Mouse (Mus musculus): ENCODE measurements around the gene Thtpa. TPM values are rescaled to one million over a fixed set of nuclear protein-coding genes. Genes with fewer than 3 reads are reported as not detected.
A peak's percentile ranks its signal among the peaks of the same experiment; 100 is the strongest.

Thtpa gene
- total RNA-seq, 4 experiments from 2014 or later: 26.2 to 31.5 (median 26.4) TPM

DNA sequence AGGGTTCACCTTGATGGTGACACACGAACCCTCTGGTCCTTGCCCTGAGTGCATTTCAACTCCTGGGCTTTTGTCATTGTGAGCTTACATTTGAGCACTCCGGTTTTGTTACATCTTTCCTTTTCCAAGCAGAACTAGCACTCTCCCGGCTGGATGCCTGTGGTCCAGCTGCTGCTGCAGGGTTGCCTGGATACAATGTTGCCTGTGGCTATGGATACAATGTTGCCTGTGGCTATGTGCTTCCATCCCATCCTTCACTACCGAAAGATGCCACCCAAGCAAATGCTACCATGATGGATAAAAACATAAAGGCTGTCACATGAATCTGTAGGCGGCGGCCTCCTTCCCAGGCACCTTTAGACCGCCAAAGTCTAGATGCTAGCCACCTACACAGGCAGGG is 31.9 kb downstream of the Thtpa start:
- peak in 1 of 2 experiments; percentile 42 for DNase-seq (ENCODE audit: low spot score in 2 of 2)

DNA sequence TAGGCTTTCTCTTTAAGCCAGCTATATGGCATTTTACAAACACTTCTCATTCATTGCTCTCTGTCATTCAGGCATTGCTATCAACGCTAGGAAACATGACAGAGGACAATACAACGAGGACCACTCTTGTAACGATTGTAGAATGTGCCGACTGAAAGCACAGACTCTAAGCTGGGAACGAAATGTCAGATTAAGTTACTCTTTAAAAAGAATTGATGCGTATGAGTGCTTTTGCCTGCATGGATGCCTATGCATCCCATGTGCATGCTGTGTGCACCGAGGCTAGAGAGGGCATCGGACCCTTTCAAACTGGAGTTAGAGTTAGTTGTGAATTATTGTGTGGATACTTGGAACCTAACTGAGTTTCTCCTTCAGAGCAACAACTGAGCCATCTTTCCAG is 41.1 kb downstream of the Thtpa start:
- no peak for DNase-seq (ENCODE audit: low spot score in 2 of 2)

DNA sequence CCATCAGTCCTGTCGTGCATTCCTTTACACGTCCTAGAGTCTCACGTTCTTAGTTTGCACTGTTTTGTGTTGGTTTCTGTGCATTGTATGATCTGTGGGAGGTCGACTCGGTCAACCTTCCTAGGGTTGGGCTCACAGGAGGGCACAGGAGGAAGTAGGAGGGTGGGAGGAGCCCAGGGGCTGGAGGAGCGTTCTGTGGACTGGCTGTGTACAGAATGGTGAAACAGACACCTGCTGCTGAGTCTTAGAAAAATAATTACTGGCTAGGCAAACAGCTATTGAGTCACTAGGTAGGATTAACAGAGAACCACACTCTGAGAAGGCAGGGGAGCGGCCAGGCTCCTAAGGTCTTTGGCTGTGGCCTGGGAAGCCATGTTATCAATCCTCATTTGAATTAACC is 44.7 kb downstream of the Thtpa start:
- no peak for DNase-seq (ENCODE audit: low spot score in 2 of 2)

DNA sequence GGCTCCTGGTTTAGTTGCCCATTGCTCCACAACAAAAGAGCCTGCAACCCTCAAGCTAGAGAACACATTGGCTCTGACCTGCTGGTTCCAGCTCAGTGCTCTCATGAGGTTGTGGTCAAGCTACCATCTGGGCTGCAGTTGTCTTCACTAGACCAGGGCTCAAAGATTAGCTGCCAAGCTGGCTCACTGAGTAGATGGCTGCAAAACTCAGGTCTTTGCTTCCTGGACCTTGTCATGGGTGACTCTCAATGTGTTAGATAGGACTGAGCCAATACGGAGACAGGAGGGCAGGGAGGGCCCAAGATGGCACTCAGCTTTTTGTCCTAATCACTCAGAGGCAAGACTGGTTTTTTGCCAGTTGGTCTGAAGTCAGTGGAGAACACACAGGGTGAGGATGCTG is 51.7 kb downstream of the Thtpa start:
- no peak for DNase-seq (ENCODE audit: low spot score in 2 of 2)

DNA sequence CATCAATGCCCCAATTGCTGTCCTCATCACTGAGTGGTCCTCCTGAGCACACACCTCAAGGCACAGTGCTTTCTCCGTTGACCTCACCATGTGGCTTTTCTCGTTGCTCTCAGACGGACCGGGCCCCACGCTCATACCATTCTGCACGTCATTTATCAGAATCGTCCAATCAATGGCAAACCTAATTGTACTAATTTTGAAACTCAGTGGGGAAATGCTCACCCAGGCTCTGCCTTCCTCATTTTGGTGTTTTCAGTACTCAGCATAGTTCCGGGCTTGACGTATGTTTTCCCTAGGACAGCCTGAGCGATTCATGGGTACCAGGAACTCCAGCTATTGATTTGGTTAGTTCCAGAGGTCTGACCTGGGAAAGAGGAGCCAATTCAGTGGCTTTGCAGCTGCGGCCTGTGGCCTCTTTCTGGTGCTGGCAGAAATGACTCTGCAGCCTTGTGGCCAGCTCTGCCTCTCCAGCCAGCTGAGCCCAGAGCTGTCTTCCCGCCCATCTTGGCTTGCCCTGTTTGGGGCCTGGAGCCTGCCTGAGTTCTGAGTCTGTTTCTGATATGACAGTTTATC is 52.3 kb downstream of the Thtpa start:
- DNase-seq (ENCODE audit: low spot score in 2 of 2): no peak

DNA sequence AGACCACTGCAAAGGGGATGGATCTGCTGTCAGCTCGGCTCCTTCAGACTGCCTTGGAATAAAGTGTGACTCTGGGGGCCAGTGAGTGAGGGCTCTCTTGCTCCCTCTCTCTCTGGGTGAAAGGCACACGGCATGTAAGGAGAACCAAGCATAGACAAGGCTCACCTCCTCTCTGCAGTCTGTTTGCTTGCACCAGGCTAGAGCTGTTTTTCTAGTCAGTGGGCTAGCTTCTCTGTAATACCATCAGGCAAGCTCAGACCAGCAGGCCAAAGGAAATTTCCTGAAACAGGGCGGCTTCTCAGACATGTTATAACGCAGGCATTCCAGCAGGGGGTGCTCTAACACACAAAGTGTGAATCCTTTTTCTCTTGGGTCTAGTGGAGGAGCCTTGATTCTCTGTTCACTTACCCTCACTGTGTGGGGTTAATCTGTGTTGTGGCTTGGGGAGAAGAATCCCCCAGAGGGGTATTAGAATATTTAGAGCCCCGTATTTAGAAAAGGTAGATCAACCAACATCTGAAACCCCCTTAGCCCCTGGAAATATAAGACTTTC is 53.9 kb downstream of the Thtpa start:
- no peak for DNase-seq (ENCODE audit: low spot score in 2 of 2)

Other genes with a start within 250 kb of the Thtpa start
- gene Homez, start 223.8 kb upstream of the Thtpa start, total RNA-seq (2022): 10 to 100 TPM; 22.5 to 34.9 (median 24.2) TPM
- gene Ppp1r3e, start 217.2 kb upstream of the Thtpa start, total RNA-seq (2022): 10 to 100 TPM; 20.6 to 24.9 (median 22.7) TPM
- gene Bcl2l2, start 211.4 kb upstream of the Thtpa start, total RNA-seq (2022): 100 to 1,000 TPM; 127 to 134 (median 132) TPM
- gene Gm20521, start 211.3 kb upstream of the Thtpa start, total RNA-seq (2022): 1 to 10 TPM in 3 of 4 experiments, not detected in 1; 1.5 to 6.7 (median 4.2) TPM
- gene Pabpn1, start 202.3 kb upstream of the Thtpa start, total RNA-seq (2022): 100 to 1,000 TPM; 231 to 262 (median 243) TPM
- gene Slc22a17, start 181.7 kb upstream of the Thtpa start, total RNA-seq (2022): 100 to 1,000 TPM; 565 to 622 (median 604) TPM
- 10 to 100 TPM in 1 of 4 experiments, 1 to 10 TPM in 3; 8.9 to 10.3 (median 9.1) TPM for gene Efs, start 168.7 kb upstream of the Thtpa start, total RNA-seq (2022)
- under 1 TPM in 1 of 4 experiments, not detected in 3; 0.53 TPM for gene Il25, start 162.1 kb upstream of the Thtpa start, total RNA-seq (2022)
- gene Cmtm5, start 158.5 kb upstream of the Thtpa start, total RNA-seq (2022): 10 to 100 TPM; 60.3 to 67.9 (median 64.0) TPM
- 1 to 10 TPM; 5.3 to 9.9 (median 7.7) TPM for gene Myh6, start 127.9 kb upstream of the Thtpa start, total RNA-seq (2022)
- not detected for gene Gm17428, start 117.9 kb upstream of the Thtpa start, total RNA-seq (2022)
- gene Myh7, start 100.2 kb upstream of the Thtpa start, total RNA-seq (2022): 10 to 100 TPM in 3 of 4 experiments, 1 to 10 TPM in 1; 10.0 to 21.2 (median 13.1) TPM
- gene Ngdn, start 79.3 kb upstream of the Thtpa start, total RNA-seq (2022): 10 to 100 TPM; 30.2 to 34.4 (median 32.0) TPM
- 10 to 100 TPM; 36.0 to 41.7 (median 38.6) TPM for gene Zfhx2, start 2.5 kb upstream of the Thtpa start, total RNA-seq (2022)
- 10 to 100 TPM in 3 of 4 experiments, 1 to 10 TPM in 1; 9.1 to 12.7 (median 12.1) TPM for gene Ap1g2, start 11.8 kb downstream of the Thtpa start, total RNA-seq (2022)
- 100 to 1,000 TPM; 289 to 301 (median 292) TPM for gene Jph4, start 22.2 kb downstream of the Thtpa start, total RNA-seq (2022)
- gene Dhrs2, start 127.2 kb downstream of the Thtpa start, total RNA-seq (2022): not detected